Mouse (Mus musculus): ENCODE results near the gene Dcxr. TPM values are rescaled to one million over a fixed set of nuclear protein-coding genes. Genes with fewer than 3 reads are reported as not detected.
"Not testable (repeated sequence)": the region's sequence is repeated elsewhere in the genome, so short reads cannot be mapped to it uniquely, and the experiment has no call there.

Dcxr gene
- polyA plus RNA-seq, 1 experiment from 2014 or later = 15.9 TPM

GRCm38 (mm10) chr11:120695184-120695583 is 31.9 kb downstream of the Dcxr start:
- H3K36me3 ChIP-seq = peaks cover 86% of the 10 kb centered on the region
- H3K4me3 ChIP-seq = peak overlapping the region; percentile 29; the same call in 1 of the 2 replicates
- no peaks in the 10 kb centered on the region for H3K27me3 ChIP-seq (ENCODE audit: low read depth, poor library complexity, severe bottlenecking)
- no peaks in the 10 kb centered on the region for H3K9me3 ChIP-seq (replicated peaks)
- H3K4me1 ChIP-seq = peaks cover 61% of the 10 kb centered on the region
- 10% methylated on average over 4 of the region's 4 CpGs for WGBS
- peak overlapping the region; percentile 85 for H3K27ac ChIP-seq
- DNase-seq (ENCODE audit: low spot score) = peak; percentile 78

- 85% methylated on average over 3 of the region's 3 CpGs for WGBS
- H3K4me3 ChIP-seq = no peak overlapping the region
- peaks cover 44% of the 10 kb centered on the region for H3K4me1 ChIP-seq
- no peaks in the 10 kb centered on the region for H3K27me3 ChIP-seq (ENCODE audit: low read depth, poor library complexity, severe bottlenecking)
- H3K36me3 ChIP-seq = peaks cover 84% of the 10 kb centered on the region
- peak overlapping the region; percentile 85 for H3K27ac ChIP-seq
- DNase-seq (ENCODE audit: low spot score) = no peak
- no peaks in the 10 kb centered on the region for H3K9me3 ChIP-seq (replicated peaks)
These were observed 33.6 kb downstream of the Dcxr start for GRCm38 (mm10) chr11:120693461-120693860.

DNA sequence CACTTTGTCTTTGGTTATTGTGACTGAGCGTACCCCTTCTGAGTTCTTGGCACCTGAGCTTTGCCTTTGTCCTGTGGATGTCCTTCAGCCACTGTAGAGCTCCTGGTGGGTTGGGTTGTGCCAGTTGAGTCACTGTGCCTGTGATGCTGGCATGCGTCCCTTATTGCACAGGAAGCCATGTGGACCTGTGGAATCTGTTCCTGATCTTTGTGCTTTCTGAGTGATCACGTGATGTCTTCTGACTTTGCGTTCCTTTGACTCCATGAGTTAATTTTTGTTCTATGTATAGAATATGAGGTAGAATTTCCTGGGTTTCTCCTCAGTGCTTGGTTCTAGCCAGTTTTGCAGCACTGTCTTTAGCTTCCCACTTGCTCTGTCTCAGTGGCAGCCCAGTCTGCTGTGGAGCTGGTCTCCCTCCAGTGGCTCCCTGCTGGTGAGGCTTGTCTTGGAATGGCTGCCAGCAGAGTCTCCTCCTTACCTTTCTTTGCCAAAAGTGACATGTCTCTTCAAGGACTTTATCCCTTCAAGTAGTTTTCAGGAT is 34.5 kb downstream of the Dcxr start:
- Histone ChIP-seq H3K4me3 (no peak overlapping the region), H3K4me1 (peaks cover 34% of the 10 kb centered on the region), H3K27ac (no peak overlapping the region), H3K36me3 (peaks cover 86% of the 10 kb centered on the region), H3K27me3 (ENCODE audit: low read depth, poor library complexity, severe bottlenecking) (no peaks in the 10 kb centered on the region), H3K9me3 (replicated peaks) (no peaks in the 10 kb centered on the region)
- no peak for DNase-seq (ENCODE audit: low spot score)
- 94% methylated on average over 4 of the region's 4 CpGs for WGBS

DNA sequence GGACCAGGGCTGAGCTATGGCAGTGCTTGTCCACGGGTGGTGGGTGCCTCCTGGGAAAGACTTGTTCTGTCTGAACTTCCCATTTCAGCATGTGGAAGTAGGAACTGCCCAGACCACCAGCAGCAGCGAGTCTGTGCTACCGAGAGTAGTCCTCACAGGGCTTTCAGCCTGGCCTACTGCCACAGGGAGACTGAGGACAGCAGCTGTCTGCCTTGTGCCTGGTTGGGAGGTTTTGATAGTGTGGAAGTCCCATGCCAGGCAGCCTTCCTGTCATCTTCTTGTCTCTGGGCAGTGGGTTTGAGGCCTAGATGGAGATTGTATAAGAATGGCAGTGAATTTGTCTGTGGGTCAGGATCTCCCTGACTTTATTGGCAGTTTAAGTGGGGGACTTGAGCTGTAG is 37.7 kb downstream of the Dcxr start:
- WGBS = 91% methylated on average over 3 of the region's 3 CpGs
- H3K4me3 ChIP-seq = no peak overlapping the region
- no peaks in the 10 kb centered on the region for H3K9me3 ChIP-seq (replicated peaks)
- no peaks in the 10 kb centered on the region for H3K27me3 ChIP-seq (ENCODE audit: low read depth, poor library complexity, severe bottlenecking)
- H3K27ac ChIP-seq = peak overlapping the region; percentile 7; the same call in 1 of the 2 replicates
- H3K4me1 ChIP-seq = peaks cover 12% of the 10 kb centered on the region
- DNase-seq (ENCODE audit: low spot score) = no peak
- H3K36me3 ChIP-seq = peaks cover 90% of the 10 kb centered on the region

- H3K27me3 ChIP-seq (ENCODE audit: low read depth, poor library complexity, severe bottlenecking) = no peaks in the 10 kb centered on the region
- H3K36me3 ChIP-seq = peaks cover 88% of the 10 kb centered on the region
- 90% methylated on average over 20 of the region's 20 CpGs for WGBS
- no peak overlapping the region for H3K4me3 ChIP-seq
- no peak for DNase-seq (ENCODE audit: low spot score)
- H3K4me1 ChIP-seq = peaks cover 16% of the 10 kb centered on the region
- H3K27ac ChIP-seq = no peak overlapping the region
- H3K9me3 ChIP-seq (replicated peaks) = no peaks in the 10 kb centered on the region
These were observed 40.3 kb downstream of the Dcxr start for GRCm38 (mm10) chr11:120686650-120687272.

DNA sequence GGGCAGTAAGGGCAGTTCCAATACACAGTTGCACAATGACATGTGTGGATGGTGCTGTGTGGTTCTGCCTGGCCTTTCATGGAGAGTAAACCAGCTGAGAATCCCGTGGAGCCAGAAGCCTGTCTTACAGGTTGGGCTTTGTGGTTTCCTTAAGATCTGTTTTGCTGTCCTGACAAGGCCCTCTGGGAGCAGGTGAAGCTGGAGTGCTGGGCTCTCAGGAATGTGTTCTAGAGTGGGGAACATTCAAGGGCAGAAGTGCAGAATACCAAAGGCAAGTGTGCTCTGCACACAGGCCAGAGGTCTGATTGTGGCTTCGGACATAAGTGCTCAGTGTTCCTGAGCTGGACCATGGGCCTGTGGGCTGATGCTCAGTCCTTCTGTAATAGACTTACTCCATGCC is 42.4 kb downstream of the Dcxr start:
- 94% methylated on average over 2 of the region's 2 CpGs for WGBS
- peaks cover 92% of the 10 kb centered on the region for H3K36me3 ChIP-seq
- H3K27me3 ChIP-seq (ENCODE audit: low read depth, poor library complexity, severe bottlenecking) = no peaks in the 10 kb centered on the region
- no peaks in the 10 kb centered on the region for H3K9me3 ChIP-seq (replicated peaks)
- H3K4me1 ChIP-seq = peaks cover 16% of the 10 kb centered on the region
- DNase-seq (ENCODE audit: low spot score) = no peak
- peak overlapping the region; percentile 53 for H3K27ac ChIP-seq
- no peak overlapping the region for H3K4me3 ChIP-seq

DNA sequence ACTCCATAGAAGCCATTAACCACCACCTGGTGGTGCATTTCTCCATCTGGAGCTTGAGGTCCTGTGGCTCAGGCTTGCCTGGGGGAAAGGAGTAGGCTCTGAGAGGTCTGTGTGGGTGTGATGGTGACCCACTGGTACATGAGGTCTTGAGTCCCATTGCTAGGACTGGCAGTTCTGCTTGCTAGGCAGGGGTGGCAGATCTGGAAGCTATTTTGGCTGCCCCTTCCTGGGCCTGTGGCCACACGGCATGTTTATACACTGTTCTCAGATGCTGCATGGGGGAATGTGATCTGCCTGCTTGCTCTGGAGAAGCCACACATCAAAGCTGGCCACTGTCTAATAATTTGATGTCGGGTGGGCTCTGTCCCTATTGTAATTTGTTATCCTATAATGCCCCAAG is 43.0 kb downstream of the Dcxr start:
- Histone ChIP-seq H3K4me1 (peaks cover 16% of the 10 kb centered on the region), H3K9me3 (replicated peaks) (no peaks in the 10 kb centered on the region), H3K4me3 (no peak overlapping the region), H3K36me3 (peaks cover 92% of the 10 kb centered on the region), H3K27me3 (ENCODE audit: low read depth, poor library complexity, severe bottlenecking) (no peaks in the 10 kb centered on the region), H3K27ac (0 out of 2 replicates have a peak overlapping the region, but pooled peaks have one; percentile 53)
- no peak for DNase-seq (ENCODE audit: low spot score)
- 82% methylated on average over 2 of the region's 2 CpGs for WGBS

DNA sequence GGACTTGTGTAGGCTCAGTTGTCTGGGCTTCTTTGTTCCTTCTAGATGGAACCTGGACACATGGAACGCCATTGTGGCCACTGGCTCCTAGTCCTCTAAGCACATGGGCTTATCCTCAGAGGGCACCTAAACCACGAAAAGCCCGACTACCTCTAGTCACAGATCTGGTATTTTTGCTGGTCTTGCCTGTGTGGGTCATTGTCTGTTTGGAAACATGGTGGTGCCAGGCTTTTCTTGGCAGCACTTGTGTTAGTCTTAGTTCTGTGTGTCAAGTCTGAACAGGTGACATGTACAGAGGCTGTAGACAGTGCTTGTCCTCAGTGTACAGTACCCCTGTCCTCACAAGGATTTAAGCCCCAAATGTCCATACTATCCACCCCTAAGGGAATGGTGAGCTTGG is 43.5 kb downstream of the Dcxr start:
- H3K36me3 ChIP-seq = peaks cover 92% of the 10 kb centered on the region
- WGBS = 95% methylated on average over 3 of the region's 3 CpGs

DNA sequence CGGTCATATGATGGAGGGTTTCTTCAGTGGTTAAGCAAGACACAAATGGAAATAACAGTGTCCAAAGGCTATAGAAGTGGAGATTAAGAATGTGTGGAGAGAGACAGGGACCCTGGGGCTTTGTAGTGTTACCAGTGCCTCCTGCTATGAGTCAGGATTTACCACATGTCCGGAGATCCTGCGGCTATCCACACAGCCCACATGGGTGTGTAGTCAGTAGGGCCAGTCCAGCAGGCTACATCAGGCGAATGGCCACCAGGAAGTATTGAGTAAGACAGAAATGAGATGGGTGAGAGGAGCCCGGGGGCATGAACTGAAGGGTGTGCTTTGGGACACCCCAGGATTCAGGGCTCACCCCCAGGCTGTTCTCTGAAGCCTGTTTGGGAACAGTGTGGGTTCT is 44.4 kb downstream of the Dcxr start:
- DNase-seq (ENCODE audit: low spot score) = no peak
- no peak overlapping the region for H3K4me3 ChIP-seq
- peaks cover 92% of the 10 kb centered on the region for H3K36me3 ChIP-seq
- no peak overlapping the region for H3K27ac ChIP-seq
- no peaks in the 10 kb centered on the region for H3K9me3 ChIP-seq (replicated peaks)
- H3K27me3 ChIP-seq (ENCODE audit: low read depth, poor library complexity, severe bottlenecking) = no peaks in the 10 kb centered on the region
- peaks cover 19% of the 10 kb centered on the region for H3K4me1 ChIP-seq
- 96% methylated on average over 5 of the region's 5 CpGs for WGBS

More for the DNA sequence above, 43.5 kb downstream of the Dcxr start:
- H3K27me3 ChIP-seq (ENCODE audit: low read depth, poor library complexity, severe bottlenecking) = no peaks in the 10 kb centered on the region
- H3K4me3 ChIP-seq = no peak overlapping the region
- no peaks in the 10 kb centered on the region for H3K9me3 ChIP-seq (replicated peaks)
- no peak for DNase-seq (ENCODE audit: low spot score)
- peaks cover 16% of the 10 kb centered on the region for H3K4me1 ChIP-seq
- H3K27ac ChIP-seq = no peak overlapping the region

GRCm38 (mm10) chr11:120679909-120680308 is 47.2 kb downstream of the Dcxr start:
- no peak overlapping the region for H3K4me3 ChIP-seq
- WGBS = 89% methylated on average over 3 of the region's 3 CpGs
- no peak overlapping the region for H3K27ac ChIP-seq
- no peak for DNase-seq (ENCODE audit: low spot score)
- no peaks in the 10 kb centered on the region for H3K27me3 ChIP-seq (ENCODE audit: low read depth, poor library complexity, severe bottlenecking)
- peaks cover 13% of the 10 kb centered on the region for H3K4me1 ChIP-seq
- peaks cover 94% of the 10 kb centered on the region for H3K36me3 ChIP-seq
- H3K9me3 ChIP-seq (replicated peaks) = no peaks in the 10 kb centered on the region

DNA sequence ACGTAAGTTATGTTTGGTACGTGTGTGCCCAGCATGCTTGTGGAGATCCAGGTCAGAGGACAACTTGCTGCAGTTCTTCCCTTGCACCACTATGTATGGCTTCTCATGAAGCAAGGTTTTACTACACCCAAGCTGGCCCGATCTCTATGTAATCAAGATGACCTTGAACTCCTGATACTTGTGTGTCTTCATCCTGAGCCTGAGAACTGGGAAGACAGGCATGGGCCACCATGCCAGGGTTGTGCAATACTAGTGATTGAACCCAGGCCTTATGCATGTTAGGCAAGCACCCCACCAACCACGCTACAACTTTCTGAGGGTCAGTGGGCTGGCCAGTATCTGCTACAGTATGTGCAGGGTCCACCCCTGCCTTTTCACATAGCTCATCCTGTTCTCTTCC is 50.1 kb downstream of the Dcxr start:
- no peak for DNase-seq (ENCODE audit: low spot score)
- Histone ChIP-seq H3K4me3 (no peak overlapping the region), H3K9me3 (replicated peaks) (no peaks in the 10 kb centered on the region), H3K4me1 (peaks cover 18% of the 10 kb centered on the region), H3K36me3 (peaks cover 75% of the 10 kb centered on the region), H3K27ac (no peak overlapping the region), H3K27me3 (ENCODE audit: low read depth, poor library complexity, severe bottlenecking) (no peaks in the 10 kb centered on the region)
- 97% methylated on average over 4 of the region's 4 CpGs for WGBS

- 92% methylated on average over 5 of the region's 5 CpGs for WGBS
- H3K27me3 ChIP-seq (ENCODE audit: low read depth, poor library complexity, severe bottlenecking); H3K9me3 ChIP-seq (replicated peaks); H3K4me3 ChIP-seq; H3K27ac ChIP-seq; DNase-seq (ENCODE audit: low spot score): not testable (repeated sequence)
- Histone ChIP-seq H3K36me3 (peaks cover 65% of the 10 kb centered on the region), H3K4me1 (peaks cover 18% of the 10 kb centered on the region)
These were observed 51.2 kb downstream of the Dcxr start for GRCm38 (mm10) chr11:120675875-120676274.

All from limb, embryonic 10.5 days (tissue).